Mouse (Mus musculus): ENCODE measurements at regions not wholly inside any gene's neighbourhood (a gene's known extent, or its start where the extent isn't known, plus 50 kb on each side); places are given as distances from the start of the nearest gene placed in this dataset.
A peak's percentile ranks its signal among the peaks of the same experiment; 100 is the strongest.

DNA sequence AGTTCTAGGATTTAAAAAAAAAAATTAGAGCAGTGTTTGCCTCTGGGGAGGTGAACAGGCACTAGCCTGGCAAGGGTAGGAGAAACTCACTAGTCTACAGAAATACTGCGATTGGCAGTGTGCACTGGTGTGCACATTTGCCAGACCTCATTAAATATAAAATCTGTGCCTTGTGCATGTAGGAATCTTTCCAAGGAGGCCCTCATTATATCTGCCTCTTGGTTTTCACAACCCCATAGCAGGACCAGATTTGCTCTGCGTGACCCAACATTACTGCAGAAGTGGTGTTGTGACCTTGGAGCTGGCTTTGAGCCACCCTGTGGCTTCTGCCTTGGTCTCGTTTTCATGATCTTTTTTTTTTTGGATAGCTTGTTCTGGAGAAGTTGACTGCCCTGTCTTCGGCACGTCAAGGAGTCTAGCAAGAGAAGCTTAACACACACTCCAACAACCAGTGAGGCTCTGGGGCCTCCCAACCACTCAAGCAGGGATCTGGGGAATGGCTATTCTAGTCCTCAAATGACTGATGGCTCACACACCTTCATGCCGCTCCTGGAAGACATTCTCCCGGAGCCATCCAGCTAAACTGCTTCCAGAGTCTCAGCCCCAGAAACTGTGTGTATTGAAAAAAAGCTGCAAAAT, 222.2 kb upstream of the Cnr1 start:
- no peak for DNase-seq

DNA sequence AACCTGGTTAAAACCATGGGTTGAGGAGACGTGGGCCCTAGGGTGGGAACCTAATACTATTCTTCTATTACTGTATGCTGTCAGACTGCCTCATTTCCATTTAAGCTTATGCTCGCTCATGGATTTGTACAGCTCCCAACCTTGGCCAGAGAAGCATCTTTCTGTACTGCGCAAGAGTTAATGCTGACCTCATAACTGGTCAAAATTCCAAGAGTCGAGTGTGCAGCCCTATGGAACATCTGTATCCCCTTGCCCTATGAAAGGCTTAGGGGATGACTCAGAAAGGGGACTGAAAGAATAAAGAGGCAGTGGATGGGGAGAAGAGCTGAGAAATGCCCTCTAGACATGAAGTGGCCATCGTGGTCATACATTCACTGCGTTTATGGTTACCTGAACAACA, 218.7 kb upstream of the Cnr1 start:
- DNase-seq, result no peak

DNA sequence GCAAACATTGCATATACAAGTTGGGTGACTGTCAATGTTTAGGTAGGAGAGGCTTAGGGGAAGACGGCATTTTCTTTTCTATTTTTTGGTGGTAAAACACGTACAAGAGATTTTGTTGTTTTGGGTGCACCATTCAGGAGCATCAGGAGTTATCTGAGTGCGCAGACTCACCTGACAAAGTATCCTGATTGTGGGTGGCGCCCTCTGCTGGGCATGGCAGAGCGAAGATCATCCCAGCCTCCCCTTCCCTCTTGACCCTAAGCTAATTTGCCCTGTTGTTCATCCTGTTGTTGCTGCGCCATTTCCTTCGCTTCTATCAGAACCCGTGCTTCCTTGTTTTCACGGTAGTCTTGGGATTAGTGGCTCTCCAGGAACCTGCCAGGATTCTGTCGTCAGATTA, 217.6 kb upstream of the Cnr1 start:
- DNase-seq, result no peak

DNA sequence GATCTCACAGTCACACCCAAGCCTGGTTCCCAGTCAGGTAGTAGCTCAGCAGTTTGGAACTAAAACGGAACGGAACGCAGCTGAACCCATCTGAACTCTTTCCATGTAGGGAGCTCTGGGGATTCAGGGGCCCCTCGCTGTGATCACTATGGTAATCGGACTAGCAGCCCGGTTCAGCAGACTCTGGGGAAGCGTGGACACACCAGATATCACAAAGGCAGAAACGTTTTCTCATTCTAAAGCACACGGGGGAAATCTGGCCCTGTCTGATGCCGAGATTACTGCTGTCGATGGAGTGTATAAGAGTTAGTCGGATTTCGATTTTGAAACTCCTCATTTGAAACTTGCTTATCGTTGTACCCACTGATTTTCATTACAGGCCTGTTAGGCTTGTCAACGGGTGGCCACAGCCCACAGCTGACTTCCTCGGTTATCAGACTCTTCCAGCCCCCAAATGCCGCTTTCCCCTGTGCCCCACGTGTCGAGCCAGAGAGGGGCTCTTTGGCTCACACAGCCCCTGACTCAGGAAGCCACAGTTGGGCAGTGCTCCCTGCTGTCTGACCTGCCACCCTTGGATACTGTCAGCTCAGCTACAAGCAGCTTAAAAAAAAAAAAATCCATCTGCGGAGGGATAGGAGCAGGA, 207.8 kb upstream of the Cnr1 start:
- DNase-seq, result no peak

DNA sequence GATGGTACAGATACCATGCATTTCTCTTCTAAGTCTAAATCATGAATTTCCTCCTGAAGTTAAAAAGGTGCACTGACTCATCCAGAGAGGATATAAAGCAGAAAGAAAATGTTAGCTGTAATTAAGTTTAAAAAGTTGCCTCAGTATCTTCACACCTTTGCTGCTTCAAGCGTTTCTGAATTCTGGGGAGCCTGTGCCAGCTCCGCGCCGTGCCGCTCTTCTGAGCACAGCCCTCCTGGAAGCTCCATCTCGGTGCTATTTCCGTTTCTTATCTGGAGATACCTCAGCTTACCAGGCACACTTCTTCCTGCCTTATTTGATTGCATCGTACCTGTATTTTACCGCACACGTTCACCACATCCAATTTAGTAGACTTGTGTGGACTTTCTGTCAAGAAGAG, 203.4 kb upstream of the Cnr1 start:
- no peak for DNase-seq

DNA sequence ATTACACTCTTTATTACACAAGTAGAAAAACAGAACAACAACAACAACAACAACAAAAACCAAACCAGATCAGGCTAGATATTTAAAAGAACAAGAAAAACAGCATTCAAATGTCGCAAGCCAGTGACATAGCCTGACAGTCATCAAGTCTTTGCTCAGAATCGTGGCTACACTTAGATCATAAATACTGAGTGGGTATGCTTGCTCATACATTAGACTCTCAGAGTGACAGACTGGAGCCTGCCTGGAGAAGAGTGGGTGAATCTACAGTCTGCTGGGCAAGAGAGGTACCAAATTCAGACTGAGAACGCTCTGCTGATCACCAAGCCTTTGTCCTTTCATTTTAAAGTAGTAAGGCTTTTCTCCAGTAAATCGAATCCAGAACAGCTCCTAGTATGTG, 202.4 kb upstream of the Cnr1 start:
- no peak for DNase-seq

DNA sequence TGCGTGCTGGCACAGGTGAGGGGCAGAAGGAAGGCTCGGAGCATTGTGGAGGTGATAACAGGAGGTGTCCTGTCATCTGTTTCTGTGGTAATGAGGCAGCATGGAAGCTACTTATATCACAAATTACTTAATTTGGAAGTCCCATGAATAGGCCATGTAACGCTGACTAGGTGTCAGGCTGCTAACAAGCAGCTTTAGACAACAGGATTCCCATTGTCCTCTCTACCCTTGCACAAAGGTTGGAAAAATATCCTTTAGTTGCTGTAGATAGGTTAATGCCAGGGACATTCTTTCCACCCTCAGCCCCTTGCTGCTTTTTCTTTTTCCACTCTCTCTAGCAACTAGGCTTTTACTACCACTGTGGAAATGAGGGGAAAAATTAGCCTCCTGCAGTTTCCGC, 192.6 kb upstream of the Cnr1 start:
- no peak for DNase-seq

DNA sequence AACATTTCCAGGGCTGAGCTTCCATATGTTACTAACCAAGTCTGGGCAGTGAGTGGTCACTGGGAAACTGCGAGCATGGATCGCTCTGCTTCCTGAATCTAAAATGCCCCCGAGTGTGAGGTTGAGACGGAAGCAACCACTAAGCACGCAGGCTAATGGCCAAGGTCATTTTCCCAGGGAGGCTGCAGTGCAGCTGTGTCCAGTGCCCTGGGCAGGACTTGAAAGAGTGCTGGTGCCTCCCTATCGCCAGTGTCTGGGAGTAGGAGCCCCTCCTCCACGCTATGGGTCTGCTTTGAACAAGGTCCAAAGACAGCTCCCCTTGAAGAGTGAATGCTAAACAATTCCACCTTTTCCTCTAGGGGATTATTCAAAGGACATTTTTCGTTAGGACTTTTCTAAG, 189.5 kb upstream of the Cnr1 start:
- DNase-seq, result no peak

DNA sequence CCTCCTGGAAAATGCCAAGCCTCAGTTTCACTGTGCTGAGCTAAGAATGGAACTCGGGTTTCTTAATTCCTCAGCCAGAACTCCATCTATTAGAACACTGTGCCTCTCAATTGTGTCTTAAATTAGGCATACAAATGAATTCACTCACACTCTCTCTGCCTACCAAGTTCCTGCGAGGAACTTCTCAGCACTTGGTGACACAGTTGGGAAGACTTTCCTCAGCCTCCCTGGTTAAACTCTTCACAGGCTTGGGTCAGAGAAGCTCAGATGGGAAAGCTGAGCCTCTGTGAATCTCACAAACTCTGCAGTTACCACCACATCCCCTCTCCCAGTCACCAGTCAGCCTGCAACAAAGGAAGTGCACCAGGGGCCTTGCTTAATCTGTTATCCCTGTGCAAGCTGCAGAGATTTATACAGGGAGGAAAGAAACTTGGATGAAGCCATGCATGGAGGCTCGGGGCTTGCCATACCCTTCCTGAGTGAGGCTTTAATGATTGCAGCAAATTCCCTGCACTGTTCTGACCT, 188.9 kb upstream of the Cnr1 start:
- DNase-seq, result peak; percentile 48

DNA sequence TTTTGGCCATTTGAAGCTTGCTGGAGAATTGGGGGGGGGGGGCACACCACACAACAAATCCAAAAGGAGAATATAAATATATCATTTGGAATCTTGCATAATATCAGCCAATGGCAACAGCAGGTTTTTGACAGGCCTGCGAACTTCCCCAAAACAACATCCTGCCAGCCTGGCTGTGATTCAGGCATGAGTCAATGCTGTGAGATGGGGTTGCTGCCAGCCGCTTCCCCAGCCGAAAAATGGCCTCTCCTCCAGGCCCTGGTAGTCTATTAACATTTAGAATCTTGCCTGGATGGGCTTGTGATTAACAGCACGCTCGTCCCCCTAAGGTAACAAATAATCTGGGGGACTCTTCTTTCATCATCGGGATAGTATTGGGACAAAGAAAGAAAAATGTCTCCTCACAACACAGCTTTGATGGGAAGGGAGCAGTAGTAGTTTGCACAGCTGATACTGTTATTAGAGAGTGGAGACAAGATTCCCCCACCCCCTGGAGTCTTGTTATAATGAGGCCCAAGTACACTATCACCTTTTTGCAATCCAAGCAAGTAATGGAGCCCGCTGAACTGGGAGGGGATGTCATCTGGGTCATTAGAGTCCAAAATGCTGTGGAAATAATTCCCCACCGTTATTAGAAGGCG, 188.2 kb upstream of the Cnr1 start:
- peak; percentile 76 for DNase-seq

DNA sequence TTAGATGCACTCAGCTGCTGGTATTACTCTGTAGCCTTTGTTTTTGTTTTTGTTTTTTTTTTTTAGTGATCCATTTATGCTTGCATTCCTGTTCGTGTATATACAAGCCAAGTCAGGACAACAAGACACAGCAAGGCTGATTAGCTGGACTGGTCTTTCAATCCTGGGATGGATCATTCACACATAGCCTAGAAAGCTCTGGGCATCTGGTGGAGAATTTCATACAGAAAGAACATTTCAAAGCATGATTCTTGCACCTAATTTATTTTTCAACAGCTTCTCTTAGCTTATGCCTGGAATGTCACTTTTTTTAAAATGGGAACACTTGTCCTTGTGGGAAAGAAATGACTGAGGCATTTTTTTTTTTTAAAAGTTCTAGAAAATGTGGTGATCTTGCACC, 187.1 kb upstream of the Cnr1 start:
- no peak for DNase-seq

DNA sequence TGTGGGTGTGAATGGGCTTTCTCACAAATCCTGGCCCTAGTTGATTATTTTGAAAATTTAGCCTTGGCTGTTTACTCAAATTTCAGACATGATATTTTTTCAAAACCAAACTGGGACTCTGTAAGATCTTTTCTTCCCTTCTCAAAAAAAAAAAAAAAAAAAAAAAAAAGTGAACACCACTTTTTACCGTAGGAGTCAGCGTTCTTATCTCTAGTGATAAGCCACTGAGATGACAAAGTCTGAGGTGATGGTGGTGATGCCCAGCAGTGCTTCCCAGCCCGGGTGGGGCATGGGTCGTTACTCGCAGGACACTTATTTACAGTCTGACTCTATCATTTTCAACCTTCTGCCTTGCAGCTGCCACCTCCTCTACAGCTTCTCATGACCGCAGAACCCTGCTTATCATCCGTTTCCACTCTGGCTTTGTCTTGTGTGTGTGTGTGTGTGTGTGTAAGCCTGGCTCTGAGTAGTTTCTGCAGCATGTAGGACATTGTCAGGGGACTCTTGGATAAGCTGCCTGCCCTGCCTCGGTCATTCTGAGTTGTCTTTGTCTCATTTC, 186.5 kb upstream of the Cnr1 start:
- no peak for DNase-seq

DNA sequence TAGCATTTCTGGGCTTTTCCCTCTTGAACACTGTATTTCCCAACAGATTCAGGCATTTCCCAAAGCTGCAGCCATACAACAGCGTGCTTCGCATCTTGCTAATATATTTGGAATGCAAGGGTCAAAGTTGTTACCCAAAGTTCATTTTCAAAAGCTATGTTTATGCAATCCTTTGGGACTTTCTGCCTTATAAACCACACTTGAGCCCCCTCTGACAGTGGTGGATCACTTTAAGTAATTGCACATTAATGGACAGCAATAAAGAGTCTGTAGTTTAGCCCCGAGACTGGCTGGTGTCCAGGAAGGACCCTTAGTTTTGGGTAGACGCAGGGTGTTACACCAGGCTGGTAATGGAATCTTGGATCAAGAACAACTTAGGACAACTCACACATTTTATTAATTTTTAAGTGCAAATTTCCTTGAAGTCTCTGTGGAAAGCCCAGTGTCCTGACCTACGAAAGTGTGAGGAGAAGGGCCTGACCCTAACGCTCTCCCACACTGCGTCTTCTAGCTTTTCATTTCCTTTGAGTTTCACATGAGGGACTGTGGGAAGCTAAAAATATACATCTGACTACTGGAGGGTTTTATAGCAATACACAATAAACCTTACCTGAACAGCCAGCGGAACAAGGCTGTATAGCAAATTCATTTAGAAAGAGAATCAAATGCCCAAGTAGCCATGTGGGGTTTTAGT, 185.0 kb upstream of the Cnr1 start:
- no peak for DNase-seq

DNA sequence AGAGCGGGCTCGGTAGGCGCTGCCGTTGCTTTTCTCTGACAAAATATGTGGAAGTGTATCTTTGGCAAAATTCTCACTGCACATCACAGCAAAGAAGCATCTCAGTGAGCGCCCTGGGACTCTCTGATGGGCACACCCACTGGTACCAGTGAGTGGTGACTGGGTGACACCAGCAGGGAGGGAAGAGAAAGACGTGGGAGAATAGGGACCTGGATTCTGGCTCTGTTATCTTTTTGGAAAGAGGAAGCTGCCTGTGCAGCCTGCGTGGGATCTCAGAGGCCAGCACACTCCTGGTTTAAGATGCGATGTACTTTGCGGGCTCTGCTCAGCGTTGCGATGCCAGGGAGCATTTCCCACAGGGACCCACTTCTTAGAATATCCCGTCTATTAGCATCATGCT, 183.4 kb upstream of the Cnr1 start:
- DNase-seq, result no peak

DNA sequence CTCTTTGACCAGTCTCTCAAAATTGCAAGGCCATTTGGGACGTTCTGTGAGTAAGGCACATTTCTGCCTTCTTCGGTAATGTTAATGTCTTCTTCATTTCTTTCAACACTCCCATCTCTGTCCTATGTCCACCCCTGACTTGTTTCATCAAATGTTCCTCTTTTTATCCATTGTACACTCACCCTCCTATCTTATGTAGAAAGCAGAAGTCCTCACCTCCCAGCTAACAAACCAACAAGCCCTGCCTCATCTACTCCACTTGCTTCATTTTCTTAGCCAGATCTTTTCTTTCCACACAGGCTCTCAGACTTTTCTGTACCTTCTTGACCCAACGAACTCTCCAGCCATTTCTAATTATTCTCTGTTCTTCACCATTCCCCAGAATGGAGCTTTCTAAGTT, 179.2 kb upstream of the Cnr1 start:
- DNase-seq, result no peak

DNA sequence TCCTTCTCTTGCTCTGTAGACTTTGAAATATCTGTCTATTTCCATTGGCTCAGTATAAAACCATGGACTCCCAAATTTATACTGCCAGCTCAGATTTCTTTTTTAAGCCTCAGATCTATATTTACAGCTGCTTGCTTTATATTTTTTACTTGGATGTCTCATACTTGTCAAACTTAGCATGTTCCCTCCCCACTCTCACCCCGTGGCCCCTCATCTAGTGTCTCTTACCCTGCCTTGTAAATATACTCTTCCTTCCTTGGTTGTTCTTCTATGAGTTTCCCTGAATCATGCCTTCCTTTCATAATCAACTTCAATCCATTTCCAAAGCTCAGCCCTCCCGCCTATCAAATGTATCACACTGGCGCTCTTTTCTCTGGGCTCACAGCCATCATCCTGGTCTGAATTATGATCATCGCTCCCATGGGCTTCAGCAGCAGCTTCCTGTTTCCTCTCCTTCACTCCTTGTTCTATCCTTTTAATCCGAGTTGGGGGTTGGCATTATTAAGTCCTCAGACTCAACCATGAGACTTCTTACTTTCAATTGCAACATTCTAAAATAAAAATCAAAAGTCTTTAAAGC, 177.0 kb upstream of the Cnr1 start:
- no peak for DNase-seq

DNA sequence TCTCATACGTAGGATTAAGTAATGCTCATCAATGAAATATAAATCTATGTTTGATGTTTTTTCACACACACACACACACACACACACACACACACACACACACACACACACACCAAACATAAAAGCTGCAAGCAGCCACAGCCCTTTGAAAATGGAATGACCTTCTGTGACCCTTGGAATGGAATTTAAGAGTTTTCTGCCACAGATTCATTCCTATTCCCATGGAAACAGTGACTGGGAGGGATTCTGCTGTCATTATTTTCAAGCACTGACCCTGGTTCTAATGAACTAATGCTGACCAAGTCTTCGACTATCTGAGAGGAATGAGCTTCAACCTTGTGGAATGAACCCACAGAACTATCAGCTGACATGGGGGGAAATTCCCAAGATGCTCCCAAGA, 156.7 kb upstream of the Cnr1 start:
- no peak for DNase-seq

DNA sequence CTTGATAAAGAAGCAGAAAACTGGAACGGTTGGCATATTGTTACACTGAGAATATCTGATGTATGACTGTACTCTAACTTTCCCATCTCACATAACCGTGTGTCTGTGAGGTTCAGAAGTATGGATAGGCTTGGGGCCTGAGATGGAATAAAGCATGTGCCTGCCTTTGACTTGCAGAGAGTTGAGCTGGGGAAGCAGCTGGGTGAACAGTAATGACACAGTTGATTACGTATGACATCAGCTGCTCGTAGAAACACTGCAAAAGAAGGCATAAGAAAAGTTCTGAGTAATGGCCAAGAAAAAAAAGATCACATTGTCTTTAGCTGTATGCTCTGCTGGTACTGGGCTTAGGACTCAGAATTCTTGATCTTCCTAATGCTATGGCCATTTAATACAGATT, 138.4 kb upstream of the Cnr1 start:
- no peak for DNase-seq

DNA sequence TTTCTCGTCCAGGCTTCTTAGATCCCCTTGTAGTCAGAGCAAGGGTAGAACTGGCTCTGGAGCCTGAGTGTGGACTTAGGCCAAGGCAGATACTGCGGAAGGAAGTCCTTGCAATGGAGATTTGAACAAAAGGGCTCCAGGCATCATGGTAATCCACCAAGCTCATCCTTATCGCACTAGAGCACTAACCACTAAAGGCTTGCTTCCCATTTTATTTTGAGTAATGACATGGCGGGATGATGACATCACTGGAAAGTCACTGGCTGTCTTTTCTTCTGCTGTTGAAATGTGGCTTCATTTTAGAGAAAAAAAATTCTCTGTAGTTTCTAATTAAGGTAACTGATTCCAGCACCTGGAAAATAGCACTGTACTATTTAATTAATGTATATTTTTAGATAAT, 137.4 kb upstream of the Cnr1 start:
- no peak for DNase-seq

DNA sequence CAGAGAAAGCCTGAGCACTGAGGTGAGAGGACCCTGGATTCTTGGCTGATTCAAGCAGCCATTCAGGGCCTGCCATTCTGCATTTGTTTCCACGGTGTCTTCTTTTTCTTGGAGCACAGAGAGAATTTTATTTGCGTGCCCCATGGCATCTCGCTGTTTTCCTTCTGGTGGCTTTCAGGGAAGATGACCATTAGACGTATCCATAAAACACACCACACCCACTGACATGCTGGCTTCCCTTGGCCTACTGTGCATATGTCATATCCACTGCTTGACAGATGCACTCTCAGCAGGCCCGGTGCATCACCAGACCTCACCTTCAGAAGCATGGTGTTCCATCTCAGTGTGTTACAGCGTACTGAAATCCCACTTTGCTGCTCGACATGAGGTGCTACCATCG, 131.0 kb upstream of the Cnr1 start:
- DNase-seq, result no peak

DNA sequence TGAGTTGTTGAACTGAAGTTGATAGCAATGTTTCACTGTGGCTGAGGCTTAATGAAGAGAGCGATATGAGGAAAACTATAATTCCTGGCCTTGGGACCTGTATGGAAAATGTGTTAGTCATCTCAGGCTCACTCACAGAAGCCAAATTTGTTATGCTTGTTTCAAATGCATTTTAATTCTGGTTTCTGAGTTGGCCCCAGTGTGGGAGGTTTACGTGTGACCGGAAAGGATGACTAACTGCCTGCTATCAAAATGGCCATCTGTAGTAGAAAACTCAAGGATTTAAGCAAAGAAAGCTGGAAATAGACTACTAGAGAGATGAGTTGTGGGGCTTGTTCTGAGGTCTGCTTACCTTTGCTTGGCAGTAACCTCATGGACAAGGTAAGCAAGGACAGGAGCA, 128.9 kb upstream of the Cnr1 start:
- no peak for DNase-seq

DNA sequence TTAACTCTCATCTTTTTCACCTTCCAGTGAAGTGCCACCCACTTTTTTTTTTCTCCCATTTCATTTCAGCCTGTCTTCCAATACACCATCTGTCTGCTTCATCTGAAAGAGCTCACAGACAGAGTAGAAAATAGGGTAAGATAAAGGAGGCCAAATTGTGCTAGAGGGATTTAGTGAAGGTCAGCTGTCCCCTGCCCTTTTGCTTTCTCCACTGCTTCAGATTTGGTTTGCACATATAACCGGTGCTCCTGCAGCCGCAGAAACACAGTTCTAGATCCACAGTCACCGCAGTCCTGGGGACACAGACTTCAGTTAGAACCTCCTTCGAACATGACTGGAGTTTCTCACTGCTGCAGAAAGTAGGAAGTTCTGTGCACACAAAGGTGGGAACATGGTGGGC, 126.4 kb upstream of the Cnr1 start:
- no peak for DNase-seq

DNA sequence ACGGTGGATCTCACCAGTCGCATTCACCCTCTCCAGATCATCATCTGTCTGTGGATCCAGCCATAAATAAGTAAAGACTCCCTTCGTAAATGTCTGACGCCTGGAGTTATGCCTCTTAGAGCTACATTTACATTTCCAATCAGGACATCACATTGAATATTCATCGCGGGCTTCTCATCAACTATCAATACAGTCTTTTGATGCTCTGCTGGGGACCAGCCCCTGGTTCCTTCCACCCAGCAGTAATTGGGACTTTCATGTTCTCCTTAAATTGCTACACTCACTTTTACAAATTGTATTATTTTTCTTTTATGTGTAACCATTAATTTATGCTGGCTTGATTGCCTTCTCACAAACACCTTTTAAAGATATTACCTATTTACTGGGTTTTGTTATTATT, 125.7 kb upstream of the Cnr1 start:
- DNase-seq, result no peak

Measured in layer of hippocampus, adult 9-11 months (tissue).